Mouse (Mus musculus) urinary bladder, postnatal 10 days (tissue): ENCODE data around the gene Gpa33.
"Not testable (repeated sequence)": the region's sequence is repeated elsewhere in the genome, so short reads cannot be mapped to it uniquely, and the experiment has no call there.

Source experiments
- DNase-seq: peaks from one replicate; pipeline ENCODE4 v3.0.0; 2022; ENCODE audit warnings: low spot score

Gene Gpa33

DNA sequence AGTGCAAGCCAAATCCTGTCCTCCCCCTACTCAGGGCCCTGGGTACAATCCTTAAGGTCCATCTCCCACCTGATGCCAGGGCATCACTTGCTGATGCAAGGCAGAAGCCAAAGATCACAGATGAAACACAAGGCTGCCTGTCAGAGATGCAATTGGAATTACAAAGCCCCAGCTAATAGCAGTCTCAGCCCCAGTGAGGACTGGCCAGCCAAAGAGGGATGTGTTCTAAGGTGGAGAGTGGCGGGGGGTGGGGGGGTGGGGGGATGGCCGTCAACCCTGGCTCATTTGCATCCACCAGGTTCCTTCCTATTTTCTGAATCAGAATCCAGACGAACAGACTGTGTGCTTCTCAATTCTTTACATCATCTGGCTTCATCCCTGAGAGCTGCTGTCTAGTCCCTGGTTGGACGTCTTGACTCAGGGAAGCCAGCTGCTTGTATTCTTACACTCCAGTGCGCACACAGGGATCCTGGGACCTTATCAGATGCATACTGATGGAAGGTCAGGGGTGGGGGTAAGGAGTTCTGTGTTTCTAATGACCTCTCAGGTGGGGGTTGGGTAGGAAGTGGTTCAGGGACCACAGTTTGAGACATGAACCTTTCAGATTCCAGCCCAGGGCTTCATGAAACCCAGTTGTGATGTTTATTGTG is 5.2 kb downstream of the Gpa33 start:
- no peak for DNase-seq

DNA sequence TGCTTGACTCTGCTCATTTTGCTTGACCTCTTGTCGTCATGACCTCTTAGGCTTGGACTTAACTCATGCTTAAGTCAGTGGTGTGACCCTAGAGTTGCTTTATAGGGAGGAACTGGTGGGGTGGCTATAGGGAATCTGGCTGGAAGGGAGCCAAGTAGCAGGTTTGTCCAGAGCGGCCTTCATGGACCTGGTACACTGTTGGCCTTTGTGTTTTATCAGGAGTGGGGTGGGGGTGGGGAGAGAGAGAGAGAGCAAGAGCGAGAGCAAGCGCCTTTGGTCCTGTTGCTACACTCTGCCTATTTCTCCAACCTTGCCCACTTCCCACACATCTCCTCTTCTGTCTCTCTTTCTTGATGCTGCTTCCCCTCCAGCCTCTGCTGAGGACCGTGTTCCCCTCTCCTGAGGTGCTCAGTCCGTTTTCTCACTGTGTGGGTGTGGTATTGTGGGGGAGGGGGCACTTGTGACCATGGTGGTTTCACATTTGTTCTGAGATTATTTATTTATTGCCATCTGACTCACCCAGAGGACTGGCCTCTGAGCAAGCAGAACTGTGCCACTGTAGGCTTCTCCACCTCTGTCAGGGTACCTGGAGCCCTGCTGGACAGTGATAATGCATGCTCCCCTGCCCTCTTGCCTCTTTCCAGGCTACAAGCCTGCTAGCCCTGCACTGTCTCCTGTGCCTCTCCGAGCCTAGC is 7.4 kb downstream of the Gpa33 start:
- no peak for DNase-seq

DNA sequence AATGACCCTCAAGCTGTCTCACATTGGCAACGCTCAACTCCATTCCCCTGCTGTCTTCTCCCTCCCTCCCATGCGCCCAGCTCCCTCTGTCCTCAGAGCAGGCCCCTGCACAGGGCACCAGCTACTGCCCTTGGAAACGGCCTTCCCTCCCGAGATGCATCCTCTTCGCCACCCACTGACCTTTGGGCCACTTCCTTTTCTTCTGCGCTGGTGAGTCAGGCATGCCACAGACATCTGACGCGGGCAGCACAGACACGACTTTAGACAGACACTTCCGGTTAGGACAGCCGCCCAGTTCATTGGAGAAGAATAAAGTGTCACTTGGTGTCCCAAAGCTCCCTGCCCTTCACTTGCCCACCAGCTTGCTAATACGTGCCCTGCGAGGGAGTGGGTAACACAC is 8.1 kb downstream of the Gpa33 start:
- DNase-seq = no peak

DNA sequence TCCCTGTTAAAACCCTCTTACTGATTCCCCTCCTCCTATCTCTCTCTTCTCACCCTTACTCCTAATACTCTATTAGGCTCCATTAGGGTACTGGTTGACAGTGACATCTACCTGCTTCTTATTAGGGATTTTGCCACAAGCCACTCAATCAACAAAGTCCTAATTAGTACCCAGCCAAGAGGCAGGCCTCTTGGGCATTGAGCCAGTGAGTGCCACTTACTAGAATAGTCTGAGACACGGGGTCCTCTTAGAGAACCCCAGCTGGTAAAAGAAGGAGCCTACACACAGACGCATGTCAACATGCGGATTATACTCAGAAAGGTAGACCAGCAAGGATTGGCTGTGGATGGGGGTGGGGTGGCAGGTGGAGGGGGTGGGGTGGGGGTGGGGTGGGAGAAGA is 9.1 kb downstream of the Gpa33 start:
- DNase-seq = no peak

DNA sequence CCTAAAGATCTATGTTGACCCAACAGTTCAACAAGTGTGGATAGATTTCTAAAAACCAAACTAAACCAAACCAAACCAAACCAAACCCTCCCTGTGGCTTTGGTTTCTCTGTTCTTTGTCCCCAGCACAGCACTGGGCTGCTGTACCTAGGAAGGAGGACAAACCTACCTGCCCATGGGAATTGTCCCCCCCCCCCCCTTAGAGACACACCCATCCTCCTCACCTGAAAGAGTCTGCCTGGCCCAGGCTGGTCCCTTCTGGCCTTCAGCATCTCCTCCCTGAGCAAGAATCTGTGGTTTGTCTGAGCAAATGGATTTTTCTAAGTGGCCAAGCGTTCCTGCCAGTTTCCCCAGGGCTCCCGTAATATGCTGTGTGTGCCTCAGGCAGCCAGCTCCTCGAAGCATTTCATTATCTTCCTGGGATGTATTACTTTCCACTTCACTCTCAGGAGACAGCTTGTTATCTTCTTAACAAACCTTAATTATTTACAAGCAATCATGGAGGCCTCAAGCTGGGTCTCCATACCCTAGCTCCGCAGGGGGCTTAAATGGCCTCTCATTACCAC is 9.7 kb downstream of the Gpa33 start:
- DNase-seq = no peak

DNA sequence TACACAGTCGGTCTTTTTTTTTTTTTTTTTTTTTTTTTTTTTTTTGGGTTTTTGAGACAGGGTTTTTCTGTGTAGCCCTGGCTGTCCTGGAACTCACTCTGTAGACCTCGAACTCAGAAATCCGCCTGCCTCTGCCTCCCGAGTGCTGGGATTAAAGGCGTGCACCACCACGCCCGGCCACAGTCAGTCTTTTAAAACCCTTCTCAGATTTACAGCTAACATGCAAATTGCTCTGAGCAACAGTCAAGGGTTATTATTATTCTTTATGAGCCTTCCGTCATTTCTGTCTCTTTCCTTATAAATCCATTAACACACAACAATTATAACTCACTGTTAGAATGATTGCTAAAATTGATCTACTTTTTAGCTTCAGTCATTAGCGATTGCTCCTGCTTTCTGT is 11.8 kb downstream of the Gpa33 start:
- DNase-seq = not testable (repeated sequence)

DNA sequence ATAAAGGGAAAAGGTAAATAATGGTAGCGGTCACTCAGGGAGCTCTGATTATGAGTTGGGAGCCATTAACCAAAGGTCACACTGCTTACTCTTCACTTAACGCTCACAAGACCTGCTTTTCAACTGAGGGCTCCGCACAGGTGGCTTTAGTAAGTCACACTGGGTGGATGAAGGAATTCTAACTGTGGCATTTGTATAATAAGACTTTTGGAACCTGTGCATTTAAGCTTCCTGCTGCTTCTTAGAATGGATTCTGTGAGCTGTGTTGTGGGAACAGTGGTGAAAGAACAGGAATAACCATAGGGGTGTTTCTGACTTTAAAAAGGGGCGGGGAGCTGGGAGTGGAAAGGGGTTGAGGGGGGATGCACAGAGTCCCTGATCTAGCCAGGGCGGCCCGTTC is 12.3 kb downstream of the Gpa33 start:
- DNase-seq = no peak

DNA sequence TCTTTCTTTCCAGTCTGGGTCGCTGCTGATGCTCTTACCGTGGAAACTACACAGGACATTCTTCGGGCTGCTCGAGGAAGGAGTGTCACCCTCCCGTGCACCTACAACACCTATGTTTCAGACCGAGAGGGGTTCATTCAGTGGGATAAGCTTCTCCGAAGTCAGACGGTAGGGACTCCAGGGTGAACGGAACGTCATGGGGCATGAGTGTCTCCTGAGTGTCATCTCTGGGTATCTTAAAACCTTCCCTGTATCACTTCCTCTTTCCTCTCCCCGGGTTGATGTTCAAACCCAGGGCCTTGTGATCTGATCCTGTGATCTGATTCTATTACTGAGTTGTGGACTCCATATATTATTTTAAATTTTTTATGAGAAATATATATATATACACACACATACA is 16.6 kb downstream of the Gpa33 start:
- DNase-seq = no peak

DNA sequence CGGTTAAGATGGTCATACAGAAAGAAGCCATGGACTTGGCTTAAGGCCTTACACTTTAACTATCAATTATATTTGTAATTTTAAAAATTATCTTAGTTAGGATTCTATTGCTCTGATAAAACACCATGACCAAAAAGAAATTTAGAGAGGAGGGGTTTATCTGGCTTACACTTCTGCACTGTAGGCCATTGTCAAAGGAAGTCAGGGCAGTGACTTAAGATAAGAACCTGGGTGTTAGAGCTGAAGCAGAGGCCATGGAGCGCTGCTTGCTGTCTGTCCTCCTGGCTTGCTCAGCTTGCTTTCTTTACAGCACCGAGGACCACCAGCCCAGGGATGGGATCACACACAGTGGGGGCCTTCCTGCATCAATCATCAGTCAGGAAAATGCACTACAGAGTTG is 17.6 kb downstream of the Gpa33 start:
- DNase-seq = no peak

DNA sequence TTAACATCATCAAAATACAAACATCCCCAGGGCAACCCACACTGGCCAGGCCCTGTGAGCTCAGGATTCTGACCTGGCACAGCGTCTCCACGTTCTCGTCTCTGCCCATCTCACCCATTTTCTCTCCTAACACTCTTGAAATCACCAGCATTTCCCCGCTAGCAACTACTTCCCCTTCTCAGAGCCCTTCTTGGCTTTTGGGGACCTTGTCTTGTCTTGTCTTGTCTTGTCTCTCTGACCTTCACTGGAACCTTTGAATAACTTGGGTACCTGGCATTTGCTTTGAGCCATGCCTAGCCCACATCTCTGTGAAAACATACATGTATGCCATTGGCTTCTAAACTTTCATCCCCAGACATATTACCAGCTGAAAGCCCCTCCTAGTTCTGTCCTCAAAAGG is 19.4 kb downstream of the Gpa33 start:
- no peak for DNase-seq

DNA sequence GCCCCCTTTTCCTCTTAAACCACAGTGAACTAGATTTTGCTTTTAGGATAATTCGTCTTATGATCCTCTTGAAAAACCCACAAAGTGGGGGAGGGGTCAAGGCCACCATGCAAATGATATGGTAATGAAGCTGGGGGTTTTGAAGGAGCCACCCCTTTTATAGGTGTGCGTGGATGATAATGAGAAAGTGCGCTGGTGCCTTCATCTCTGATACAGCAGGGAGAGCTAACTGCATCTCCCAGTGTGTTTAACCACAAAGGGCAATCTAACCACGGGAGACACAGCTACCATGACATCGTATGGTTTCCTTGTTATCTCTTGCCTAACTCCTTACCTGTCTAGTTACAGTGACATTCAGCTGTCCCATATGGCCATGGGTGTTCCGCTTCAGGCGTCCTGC is 20.0 kb downstream of the Gpa33 start:
- no peak for DNase-seq

DNA sequence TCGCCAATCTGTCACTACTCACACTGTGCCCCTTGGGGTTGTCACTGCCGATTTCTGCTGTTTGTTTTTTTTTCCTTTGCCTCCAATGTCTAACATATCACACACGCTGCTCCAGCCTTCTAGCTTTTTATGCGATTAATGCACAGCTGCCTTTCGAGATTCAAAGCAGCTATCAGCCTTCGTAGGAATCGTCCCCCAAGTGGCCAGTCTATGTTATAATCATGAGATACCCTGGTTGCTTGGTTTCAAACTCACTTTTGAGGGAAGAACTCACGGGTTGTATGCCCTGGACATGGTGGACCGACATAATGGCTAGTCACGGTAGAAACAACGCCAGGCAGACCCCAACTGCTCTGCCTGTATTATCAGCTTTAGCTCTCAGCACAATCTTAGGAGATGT is 21.3 kb downstream of the Gpa33 start:
- no peak for DNase-seq

DNA sequence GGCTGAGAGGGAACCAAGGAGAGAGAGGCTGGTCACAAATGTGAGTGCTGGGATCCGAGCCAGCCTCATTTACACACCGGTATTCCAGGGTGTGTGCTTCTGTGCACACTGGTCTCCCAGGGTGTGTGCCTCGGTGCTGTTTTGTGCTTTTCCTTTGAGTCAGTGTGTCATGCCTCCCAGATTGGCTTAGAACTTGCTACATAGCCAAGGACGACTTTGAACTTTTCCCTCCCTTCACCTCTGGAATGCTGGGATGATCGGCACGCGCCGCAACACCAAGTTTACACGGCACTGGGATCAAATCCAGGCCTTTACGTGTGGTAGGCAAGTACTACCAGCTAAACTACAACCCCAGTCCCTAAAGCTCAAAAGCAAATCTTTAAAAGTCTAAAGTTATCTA is 22.0 kb downstream of the Gpa33 start:
- DNase-seq = no peak

DNA sequence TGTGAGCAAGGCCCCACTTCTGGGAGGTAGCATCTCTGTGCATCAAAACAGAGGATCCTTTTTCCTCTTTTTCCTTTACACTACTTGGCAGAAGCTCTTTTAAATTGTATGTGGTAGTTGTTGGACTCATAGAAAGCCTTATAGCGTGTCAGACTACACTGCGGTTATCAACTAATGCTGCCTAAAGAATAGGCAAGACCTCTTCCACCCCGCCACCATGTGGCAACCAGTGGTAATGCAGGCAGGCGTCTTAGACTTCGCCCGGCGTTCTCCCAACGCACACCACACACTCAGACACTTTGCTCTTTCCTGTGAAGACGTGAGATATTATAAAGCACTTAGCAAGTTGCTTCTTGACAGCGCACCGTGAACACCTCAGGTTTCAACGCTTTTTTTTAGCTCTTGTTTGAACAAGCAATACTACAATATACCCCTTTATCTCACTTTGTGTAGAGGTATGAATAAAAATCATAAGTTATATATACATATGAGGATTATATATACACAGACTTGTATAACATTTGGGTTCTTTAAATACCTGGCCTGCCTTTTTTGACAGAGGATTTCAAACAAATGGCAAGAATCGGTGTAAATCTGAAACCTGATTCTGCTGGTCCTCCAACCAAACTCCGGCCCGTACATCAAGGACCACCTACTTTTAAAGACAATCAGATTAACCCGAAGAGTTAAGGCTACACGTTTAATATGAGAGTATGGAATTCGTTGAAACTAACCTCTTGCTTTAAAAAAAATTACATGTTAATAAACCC is 23.5 kb downstream of the Gpa33 start:
- DNase-seq = peak; percentile 57

DNA sequence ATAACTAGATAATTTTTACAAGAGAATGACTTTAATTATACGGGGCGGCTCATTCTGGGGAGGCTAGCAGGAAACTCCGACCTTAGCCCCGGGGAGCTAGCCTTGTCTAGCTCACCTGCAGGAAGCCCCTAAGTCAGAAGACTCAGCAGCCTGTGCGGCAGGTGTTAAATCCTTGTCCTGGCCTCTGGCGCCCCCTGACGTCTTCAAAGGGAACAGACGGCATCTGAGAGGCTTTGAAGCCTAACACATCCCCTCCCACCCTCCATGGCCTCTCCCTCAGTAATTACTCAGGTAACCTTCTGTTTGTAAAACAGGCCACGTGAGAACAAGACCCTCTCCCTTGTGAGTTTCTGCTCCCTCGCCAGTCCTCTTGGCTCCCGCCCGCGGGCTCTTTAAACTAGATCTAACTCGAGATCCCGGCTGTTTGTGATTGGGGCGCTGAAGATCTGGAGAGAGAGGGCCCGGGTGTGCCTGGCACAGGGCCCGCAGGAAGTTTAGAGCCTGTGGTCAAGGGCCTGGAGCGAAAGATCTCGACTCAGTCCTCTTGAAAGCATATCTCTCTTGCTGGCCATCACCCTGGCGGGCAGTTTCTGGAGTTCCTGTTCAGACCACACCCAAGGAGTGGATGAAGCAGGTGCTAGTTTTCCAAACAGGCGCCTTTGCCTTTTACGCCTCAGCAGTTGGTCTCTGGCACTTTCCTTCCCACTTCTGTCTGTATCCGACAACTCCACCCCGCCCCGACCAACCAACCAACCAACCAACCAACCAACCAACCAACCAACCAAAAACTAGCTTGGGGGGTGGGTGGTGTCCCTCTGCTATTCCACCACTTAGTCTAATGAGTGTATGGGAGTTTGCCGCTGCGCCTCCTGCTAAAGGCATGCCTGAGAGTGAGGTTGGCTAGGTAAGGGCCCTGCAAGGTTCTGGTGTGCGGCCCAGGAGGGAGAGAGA is 24.4 kb downstream of the Gpa33 start:
- DNase-seq = no peak

DNA sequence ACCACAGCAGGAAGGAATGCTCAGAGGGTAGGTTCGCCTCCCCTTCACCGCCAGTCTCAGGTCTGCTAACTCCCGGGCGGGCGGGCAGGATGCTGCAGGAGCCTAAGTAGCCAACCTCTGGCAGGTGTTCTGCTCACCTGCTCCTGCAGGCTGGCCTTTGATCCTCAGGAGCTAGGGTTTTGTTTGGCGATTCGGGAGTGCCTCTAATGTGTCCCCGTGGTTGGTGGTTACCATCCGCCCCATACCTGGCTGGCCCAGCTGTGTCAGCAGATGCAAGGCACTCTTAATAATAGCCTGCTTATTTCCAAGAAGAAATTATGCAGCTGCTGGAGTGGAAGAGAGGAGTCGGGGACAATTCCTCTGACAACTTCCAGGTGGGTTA is 25.1 kb downstream of the Gpa33 start:
- no peak for DNase-seq

DNA sequence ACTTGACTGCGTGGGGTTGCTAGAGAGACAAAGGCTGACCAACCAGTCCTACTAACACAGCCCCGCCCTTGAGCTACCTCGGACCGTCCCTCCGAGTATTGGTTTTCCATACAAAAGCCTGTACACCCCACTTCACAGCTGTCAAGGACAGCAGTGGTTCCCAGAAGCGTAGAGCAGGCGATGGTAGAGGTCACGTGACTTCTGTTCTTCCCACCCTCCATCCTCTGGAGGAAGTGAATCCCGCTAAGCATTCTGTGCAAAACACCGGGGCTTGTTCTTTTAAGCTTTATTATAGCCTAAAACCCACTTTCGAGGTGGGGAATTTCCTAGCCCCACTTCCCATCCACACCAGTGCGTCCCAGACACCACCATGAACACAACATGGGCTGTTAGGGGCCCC is 27.7 kb downstream of the Gpa33 start:
- DNase-seq = no peak

DNA sequence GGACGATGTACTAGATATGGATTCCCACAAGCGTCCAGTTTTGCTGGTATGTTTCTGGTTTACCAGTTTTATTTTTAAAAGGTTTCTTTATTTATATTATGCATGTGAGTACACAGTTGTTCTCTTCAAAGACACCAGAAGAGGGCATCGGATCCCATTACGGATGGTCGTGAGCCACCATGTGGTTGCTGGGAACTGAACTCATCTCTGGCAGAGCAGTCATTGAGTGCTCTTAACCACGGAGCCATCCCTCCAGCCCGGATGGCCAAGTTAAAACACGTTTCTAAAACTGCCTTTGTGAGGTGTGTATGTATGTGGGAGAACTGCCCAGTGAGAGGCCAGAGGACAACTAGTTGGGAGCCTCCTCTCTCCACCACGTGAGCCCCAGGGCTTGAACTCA is 28.6 kb downstream of the Gpa33 start:
- no peak for DNase-seq

DNA sequence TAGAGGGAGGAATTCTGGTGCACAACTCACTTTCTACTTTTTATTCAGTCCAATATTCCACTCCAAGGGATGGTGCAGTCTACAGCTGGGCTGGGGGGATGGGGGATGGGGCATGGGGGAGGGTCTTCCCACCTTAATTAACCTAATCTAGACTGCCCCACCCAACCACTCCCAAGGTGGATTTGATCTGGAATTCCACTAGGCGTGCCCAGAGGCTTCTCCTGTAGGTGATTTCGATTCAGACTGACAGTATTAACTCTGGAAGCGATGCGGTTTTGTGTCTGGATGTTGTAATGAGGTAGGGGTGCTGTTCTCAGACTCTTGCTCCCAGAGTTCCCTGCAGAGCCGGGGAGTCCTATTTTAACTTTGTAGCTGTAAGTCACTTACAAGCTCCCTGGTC is 30.1 kb downstream of the Gpa33 start:
- DNase-seq = no peak

DNA sequence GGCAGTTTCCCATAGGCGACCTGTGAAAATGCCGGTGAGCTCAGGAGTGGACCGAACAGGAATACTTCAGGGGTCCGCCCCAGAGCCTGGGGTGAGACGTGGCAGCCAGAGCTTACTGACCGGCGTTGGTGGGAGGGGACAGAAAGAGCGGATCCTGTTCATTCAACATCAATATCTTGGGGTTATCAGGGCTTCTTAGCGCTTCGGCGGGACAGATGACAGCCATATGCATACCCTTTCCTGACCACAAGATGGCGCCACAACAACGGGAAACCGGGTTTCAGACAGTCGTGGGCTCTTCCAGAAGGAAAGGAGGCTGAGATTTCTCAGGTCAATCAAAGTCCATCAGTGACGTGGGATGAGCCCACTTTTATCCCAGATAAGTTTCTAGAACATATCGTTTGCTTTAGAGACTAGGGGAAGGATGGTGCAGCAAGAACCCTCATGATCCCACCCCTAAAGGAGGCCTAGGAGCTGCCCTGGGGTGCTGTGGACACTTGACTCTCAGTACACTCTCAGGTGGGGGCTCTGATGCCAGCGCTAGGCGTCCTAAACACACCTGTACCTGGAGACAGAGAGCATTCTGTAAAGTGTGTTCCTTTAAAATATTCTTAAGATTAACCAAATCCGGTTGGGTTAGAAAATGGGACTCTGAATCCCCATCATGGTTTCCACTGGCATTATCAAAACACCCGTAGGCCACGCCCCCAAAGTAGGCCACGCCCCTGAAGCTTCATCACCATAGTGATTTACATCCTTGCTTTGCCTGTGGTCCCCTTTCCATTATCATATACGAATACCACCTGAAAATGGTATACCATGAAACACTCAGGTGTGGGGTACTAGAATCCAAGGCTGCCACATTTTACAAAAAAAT is 30.8 kb downstream of the Gpa33 start:
- DNase-seq = peak; percentile 37

DNA sequence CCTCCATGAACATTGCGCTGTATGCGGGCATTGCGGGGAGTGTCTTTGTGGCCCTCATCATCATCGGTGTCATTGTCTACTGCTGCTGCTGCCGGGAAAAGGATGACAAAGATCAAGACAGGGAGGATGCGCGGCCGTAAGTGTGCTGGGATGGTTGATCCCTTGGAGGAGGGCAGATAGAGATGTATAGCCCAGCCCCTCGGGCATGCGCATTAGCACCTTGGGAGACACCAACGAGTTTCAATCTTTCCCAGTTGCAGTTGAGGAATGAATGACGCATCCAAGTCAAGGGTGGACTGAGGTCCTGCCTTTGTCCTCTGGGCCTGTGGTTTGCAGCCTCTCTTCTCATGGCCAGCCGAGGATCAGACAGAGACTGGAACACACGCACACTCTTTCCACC is 34.5 kb downstream of the Gpa33 start:
- no peak for DNase-seq
